Mouse (Mus musculus) liver, adult 2 months (tissue): Measurements from ENCODE around the gene Pgm2.

Experiments used
- CTCF ChIP-seq: fragments of 200-500 bp; IDR thresholded peaks from 2 replicates; pipeline ENCODE4 v1.5.1; 2011; ENCODE audit warnings: low read depth, low read length, control low read depth
- POLR2A ChIP-seq: fragments of 200-500 bp; IDR thresholded peaks from 2 replicates; pipeline ENCODE4 v1.6.1; 2011; ENCODE audit warnings: low read length, control low read depth; ENCODE audit not compliant: insufficient read depth; ENCODE audit errors: extremely low read depth

- TF ChIP-seq POLR2A = no peak
- TF ChIP-seq CTCF = no peak
These were observed 9.9 kb downstream of the Pgm2 start for GRCm38 (mm10) chr5:64102717-64103075.
